Mouse (Mus musculus) liver, adult 2 months (tissue): Measurements from ENCODE around the gene Npm3.

ENCODE experiments used
- CTCF ChIP-seq: fragments of 200-500 bp; IDR thresholded peaks from 2 replicates; pipeline ENCODE4 v1.5.1; 2011; ENCODE audit warnings: low read depth, low read length, control low read depth
- POLR2A ChIP-seq: fragments of 200-500 bp; IDR thresholded peaks from 2 replicates; pipeline ENCODE4 v1.6.1; 2011; ENCODE audit warnings: low read length, control low read depth; ENCODE audit not compliant: insufficient read depth; ENCODE audit errors: extremely low read depth

GRCm38 (mm10) chr19:45789365-45789764 is 40.0 kb upstream of the Npm3 start:
- TF ChIP-seq CTCF = no peak
- TF ChIP-seq POLR2A = no peak
